Mouse (Mus musculus): ENCODE data around the gene Sppl2b. TPM values are rescaled to one million over a fixed set of nuclear protein-coding genes. Genes with fewer than 3 reads are reported as not detected.

Sppl2b gene
- polyA plus RNA-seq, 1 experiment: 109 TPM

GRCm38 (mm10) chr10:80909375-80910162, 54.5 kb downstream of the Sppl2b start:
- WGBS: 94% methylated on average over 22 of the region's 22 CpGs
- H3K4me1 ChIP-seq (ENCODE audit: control insufficient read depth, insufficient read depth, low read length): peaks cover 8% of the 10 kb centered on the region
- no peak overlapping the region for H3K4me3 ChIP-seq (replicated peaks; ENCODE audit: control insufficient read depth, low read depth, low read length)
- no peak overlapping the region for H3K27ac ChIP-seq (ENCODE audit: control insufficient read depth, insufficient read depth, low read depth, low read length, poor library complexity)
- TF ChIP-seq POLR2A (IDR thresholded peaks at IDR 0.05; ENCODE audit: borderline replicate concordance, control insufficient read depth, low read depth, low read length) (no peak), CTCF (IDR thresholded peaks at IDR 0.05; ENCODE audit: control insufficient read depth, insufficient read depth, low read length) (no peak)

- H3K4me1 ChIP-seq (ENCODE audit: control insufficient read depth, insufficient read depth, low read length): peaks cover 9% of the 10 kb centered on the region
- TF ChIP-seq CTCF (IDR thresholded peaks at IDR 0.05; ENCODE audit: control insufficient read depth, insufficient read depth, low read length) (no peak), POLR2A (IDR thresholded peaks at IDR 0.05; ENCODE audit: borderline replicate concordance, control insufficient read depth, low read depth, low read length) (no peak)
- no peak overlapping the region for H3K4me3 ChIP-seq (replicated peaks; ENCODE audit: control insufficient read depth, low read depth, low read length)
- WGBS: 90% methylated on average over 4 of the region's 4 CpGs
- H3K27ac ChIP-seq (ENCODE audit: control insufficient read depth, insufficient read depth, low read depth, low read length, poor library complexity): no peak overlapping the region
These were observed 56.3 kb downstream of the Sppl2b start for GRCm38 (mm10) chr10:80911354-80911753.

GRCm38 (mm10) chr10:80911891-80912290, 56.8 kb downstream of the Sppl2b start:
- no peak for TF ChIP-seq CTCF (IDR thresholded peaks at IDR 0.05; ENCODE audit: control insufficient read depth, insufficient read depth, low read length)
- TF ChIP-seq POLR2A (IDR thresholded peaks at IDR 0.05; ENCODE audit: borderline replicate concordance, control insufficient read depth, low read depth, low read length): no peak
- H3K4me3 ChIP-seq (replicated peaks; ENCODE audit: control insufficient read depth, low read depth, low read length): no peak overlapping the region
- no peak overlapping the region for H3K27ac ChIP-seq (ENCODE audit: control insufficient read depth, insufficient read depth, low read depth, low read length, poor library complexity)
- H3K4me1 ChIP-seq (ENCODE audit: control insufficient read depth, insufficient read depth, low read length): peaks cover 9% of the 10 kb centered on the region

- H3K4me3 ChIP-seq (replicated peaks; ENCODE audit: control insufficient read depth, low read depth, low read length): no peak overlapping the region
- no peak for TF ChIP-seq POLR2A (IDR thresholded peaks at IDR 0.05; ENCODE audit: borderline replicate concordance, control insufficient read depth, low read depth, low read length)
- no peak for TF ChIP-seq CTCF (IDR thresholded peaks at IDR 0.05; ENCODE audit: control insufficient read depth, insufficient read depth, low read length)
- WGBS: 89% methylated on average over 7 of the region's 8 CpGs
- peaks cover 11% of the 10 kb centered on the region for H3K4me1 ChIP-seq (ENCODE audit: control insufficient read depth, insufficient read depth, low read length)
- peak overlapping the region; percentile 58; the same call in 1 of the 2 replicates for H3K27ac ChIP-seq (ENCODE audit: control insufficient read depth, insufficient read depth, low read depth, low read length, poor library complexity)
These were observed 58.4 kb downstream of the Sppl2b start for GRCm38 (mm10) chr10:80913364-80914011.

- no peak for TF ChIP-seq POLR2A (IDR thresholded peaks at IDR 0.05; ENCODE audit: borderline replicate concordance, control insufficient read depth, low read depth, low read length)
- TF ChIP-seq CTCF (IDR thresholded peaks at IDR 0.05; ENCODE audit: control insufficient read depth, insufficient read depth, low read length): no peak
- Histone ChIP-seq H3K4me3 (replicated peaks; ENCODE audit: control insufficient read depth, low read depth, low read length) (no peak overlapping the region), H3K27ac (ENCODE audit: control insufficient read depth, insufficient read depth, low read depth, low read length, poor library complexity) (peak overlapping the region; percentile 58), H3K4me1 (ENCODE audit: control insufficient read depth, insufficient read depth, low read length) (peaks cover 11% of the 10 kb centered on the region)
- WGBS: 50% methylated on average over 5 of the region's 5 CpGs
These were observed 59.2 kb downstream of the Sppl2b start for GRCm38 (mm10) chr10:80914253-80914656.

GRCm38 (mm10) chr10:80915260-80915659, 60.2 kb downstream of the Sppl2b start:
- Histone ChIP-seq H3K4me1 (ENCODE audit: control insufficient read depth, insufficient read depth, low read length) (peaks cover 11% of the 10 kb centered on the region), H3K4me3 (replicated peaks; ENCODE audit: control insufficient read depth, low read depth, low read length) (no peak overlapping the region), H3K27ac (ENCODE audit: control insufficient read depth, insufficient read depth, low read depth, low read length, poor library complexity) (no peak overlapping the region)
- WGBS: 51% methylated on average over 2 of the region's 2 CpGs
- TF ChIP-seq POLR2A (IDR thresholded peaks at IDR 0.05; ENCODE audit: borderline replicate concordance, control insufficient read depth, low read depth, low read length): no peak
- no peak for TF ChIP-seq CTCF (IDR thresholded peaks at IDR 0.05; ENCODE audit: control insufficient read depth, insufficient read depth, low read length)

GRCm38 (mm10) chr10:80915736-80916135, 60.7 kb downstream of the Sppl2b start:
- 78% methylated on average over 4 of the region's 4 CpGs for WGBS
- Histone ChIP-seq H3K27ac (ENCODE audit: control insufficient read depth, insufficient read depth, low read depth, low read length, poor library complexity) (no peak overlapping the region), H3K4me3 (replicated peaks; ENCODE audit: control insufficient read depth, low read depth, low read length) (no peak overlapping the region), H3K4me1 (ENCODE audit: control insufficient read depth, insufficient read depth, low read length) (peaks cover 11% of the 10 kb centered on the region)
- TF ChIP-seq CTCF (IDR thresholded peaks at IDR 0.05; ENCODE audit: control insufficient read depth, insufficient read depth, low read length) (no peak), POLR2A (IDR thresholded peaks at IDR 0.05; ENCODE audit: borderline replicate concordance, control insufficient read depth, low read depth, low read length) (no peak)

GRCm38 (mm10) chr10:80917336-80917778, 62.3 kb downstream of the Sppl2b start:
- H3K4me1 ChIP-seq (ENCODE audit: control insufficient read depth, insufficient read depth, low read length): peaks cover 11% of the 10 kb centered on the region
- WGBS: 2% methylated on average over 15 of the region's 15 CpGs
- no peak for TF ChIP-seq POLR2A (IDR thresholded peaks at IDR 0.05; ENCODE audit: borderline replicate concordance, control insufficient read depth, low read depth, low read length)
- no peak for TF ChIP-seq CTCF (IDR thresholded peaks at IDR 0.05; ENCODE audit: control insufficient read depth, insufficient read depth, low read length)
- H3K27ac ChIP-seq (ENCODE audit: control insufficient read depth, insufficient read depth, low read depth, low read length, poor library complexity): peak overlapping the region; percentile 51; the same call in 1 of the 2 replicates
- peak overlapping the region; percentile 91 for H3K4me3 ChIP-seq (replicated peaks; ENCODE audit: control insufficient read depth, low read depth, low read length)

Measured in bone marrow, adult 2 months (tissue).